In genomic region chr11:55240556-55240955, GRCm38 (mm10) we compare ENCODE assay signal across 9 mouse cellular contexts. TPM values are rescaled to one million over a fixed set of nuclear protein-coding genes. Genes with fewer than 3 reads are reported as not detected.
DNase-seq lines count a peak whose midpoint lies in the region; ATAC-seq and TF ChIP-seq lines count a peak whose summit lies in the region.
"Had no signal": no experiment of that assay in that cellular context is flagged by ENCODE, and none has a peak within 500 bp of the region (broad histone marks: within the 10 kb centered on the region; RNA-seq: fewer than 3 reads in every experiment).

No protein-coding gene starts in this region.

- H3K27me3 ChIP-seq in Patski = no peaks in the 10 kb centered on the region
- H3K27me3 ChIP-seq in liver, postnatal 0 days (ENCODE audit: insufficient read depth, low read length) = no peaks in the 10 kb centered on the region
- H3K27me3 ChIP-seq: limb, embryonic 15.5 days had no signal

- H3K4me1 ChIP-seq in liver, postnatal 0 days (ENCODE audit: insufficient read depth) = no peaks in the 10 kb centered on the region
- H3K4me1 ChIP-seq: limb, embryonic 15.5 days had no signal

- POLR2A ChIA-PET in Patski (lab: Charles Lee) = no interaction called here

- H3K4me2 ChIP-seq in liver, postnatal 0 days (ENCODE audit: low read depth, low read length) = no peak overlapping the region
- H3K4me2 ChIP-seq: limb, embryonic 15.5 days had no signal

- no peak overlapping the region for H3K4me3 ChIP-seq in liver, postnatal 0 days (ENCODE audit: low read depth, low read length)
- H3K4me3 ChIP-seq: limb, embryonic 15.5 days had no signal

- CTCF ChIA-PET in Patski (lab: Charles Lee) = interaction anchor here (0.9 to 3.4 kb wide), 15 partner anchors 9 to 149 kb away, joined by 3 to 47 read pairs (median 4); partner anchors contain the start of gene Slc36a1

- no peaks in the 10 kb centered on the region for H3K36me3 ChIP-seq in liver, postnatal 0 days (replicated peaks; ENCODE audit: insufficient read depth, low read length)
- H3K36me3 ChIP-seq: limb, embryonic 15.5 days had no signal

- H3K27ac ChIP-seq in liver, postnatal 0 days (ENCODE audit: low read depth) = no peak overlapping the region
- H3K27ac ChIP-seq: limb, embryonic 15.5 days had no signal

- no peak overlapping the region for H3K9ac ChIP-seq in liver, postnatal 0 days (replicated peaks)
- H3K9ac ChIP-seq: limb, embryonic 15.5 days had no signal

- no peak for TF ChIP-seq EP300 in liver, postnatal 0 days (IDR thresholded peaks at IDR 0.05; ENCODE audit: low read depth)

- peak; percentile 87 for TF ChIP-seq CTCF in Patski (IDR thresholded peaks at IDR 0.05)
- peak; percentile 85 for TF ChIP-seq CTCF in liver, postnatal 0 days (IDR thresholded peaks at IDR 0.05; ENCODE audit: low read depth)

- ATAC-seq in Patski = peak; percentile 62
- peak; percentile 50 for ATAC-seq in liver, postnatal 0 days

- DNase-seq in CD4-positive helper T cell, adult 2 months (ENCODE audit: low read depth, low spot score) = peak; percentile 79
- peak; percentile 17 for DNase-seq in Patski (ENCODE audit: low read depth, low spot score)
- peak; percentile 91 for DNase-seq in cerebellum, adult 9-10 months
- DNase-seq in gastrocnemius, postnatal 25 days = peak; percentile 57
- DNase-seq in kidney, postnatal 36 days = peak; percentile 73 to 80
- peak; percentile 46 for DNase-seq in liver, postnatal 0 days
- DNase-seq in right cerebral cortex, adult 18-20 months = peak; percentile 83
- peak; percentile 54 for DNase-seq in urinary bladder, postnatal 25 days (ENCODE audit: low spot score)

- H3K9me3 ChIP-seq in liver, postnatal 0 days (ENCODE audit: low read length) = no peaks in the 10 kb centered on the region
- H3K9me3 ChIP-seq: limb, embryonic 15.5 days had no signal

- in situ Hi-C loops in Patski (cut with MboI; ENCODE audit: low pct_unique_long_range_greater_than_20kb) = loop anchor here (5.0 kb wide), 1 partner anchor 33 kb away; no protein-coding TSS in a partner anchor

- 58% methylated on average over 7 of the region's 7 CpGs for WGBS in liver, postnatal 0 days (ENCODE audit: insufficient replicate concordance)

RNA-seq across cellular contexts. Expression of gene Slc36a1, which starts 36.4 kb away (rescaled TPM):
- 17.5 TPM for polyA plus RNA-seq in Patski (2021)
- 1 to 10 TPM; 5.2 to 5.8 TPM for total RNA-seq in gastrocnemius, postnatal 25 days (2021)
- polyA plus RNA-seq in liver, postnatal 0 days (2015; fragmentation: Nextera tagmentation; extraction: Ambion mirVana) = 1.0 and 1.7 TPM in 2 replicates

RNA-seq across cellular contexts. Expression of gene Slc36a2, which starts 55.7 kb away (rescaled TPM):
- 0.12 TPM for polyA plus RNA-seq in Patski (2021)
- total RNA-seq in gastrocnemius, postnatal 25 days (2021) = 1 to 10 TPM in 1 of 2 experiments, under 1 TPM in 1; 0.41 to 4.8 TPM
- polyA plus RNA-seq in liver, postnatal 0 days (2015; fragmentation: Nextera tagmentation; extraction: Ambion mirVana) = 5.7 and 6.7 TPM in 2 replicates

Comparison
In these comparisons a context has a peak if more than half of its experiments do, and no peak if none do; other contexts are left out.
1. DNase-seq: peak in every context shown above with its lines; median percentile 91 in cerebellum, adult 9-10 months; 83 in right cerebral cortex, adult 18-20 months; 79 in CD4-positive helper T cell, adult 2 months; 76 in kidney, postnatal 36 days; 57 in gastrocnemius, postnatal 25 days; 54 in urinary bladder, postnatal 25 days; 46 in liver, postnatal 0 days; 17 in Patski.